Mouse (Mus musculus): ENCODE data around the gene Hes7. TPM values are rescaled to one million over a fixed set of nuclear protein-coding genes. Genes with fewer than 3 reads are reported as not detected.
A peak's percentile ranks its signal among the peaks of the same experiment; 100 is the strongest.

Hes7 gene
- total RNA-seq (2021) = not detected
- long read RNA-seq, experiment 1 = 0 reads
- long read RNA-seq, experiment 2 = 0 reads

DNA sequence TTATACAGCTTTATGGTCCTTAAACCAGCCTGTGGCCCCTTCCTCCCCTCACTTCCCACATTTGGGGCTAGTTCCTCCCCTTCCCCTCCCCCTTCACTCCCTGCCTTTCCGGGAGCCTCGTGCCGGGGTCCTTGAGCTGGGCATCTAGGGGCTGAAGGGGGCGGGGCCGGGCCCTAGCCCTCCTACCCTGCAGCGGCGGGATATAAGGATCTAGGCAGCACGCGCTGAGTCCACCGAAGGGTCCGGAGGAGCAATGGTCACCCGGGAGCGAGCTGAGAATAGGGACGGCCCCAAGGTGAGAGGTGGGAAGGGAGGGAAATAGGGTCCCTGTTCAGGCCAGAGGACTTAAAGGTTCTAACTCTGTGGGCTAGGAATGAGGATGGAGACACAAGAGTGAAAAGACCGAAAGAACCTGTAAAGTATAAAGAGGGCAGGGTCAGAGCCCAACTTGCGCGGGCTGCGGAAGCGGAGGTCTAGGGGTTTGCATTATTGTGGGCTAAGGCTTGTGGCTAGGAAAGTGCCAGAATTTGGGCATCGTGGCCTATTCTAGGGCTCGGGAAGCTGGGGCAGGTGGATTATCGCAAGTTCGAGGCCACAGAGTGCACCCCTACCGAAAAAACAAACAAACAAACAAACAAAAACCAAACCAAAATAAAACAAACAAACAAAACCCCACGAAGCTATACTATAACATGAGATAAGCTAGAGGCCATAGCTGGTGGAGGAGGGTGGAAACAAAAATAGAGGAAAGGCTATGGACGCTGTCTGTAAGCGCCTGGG, at the start of gene Hes7:
Hes7 (plus strand) TSS at position 184 of the 780 bp plus-strand sequence.
- H3K27ac ChIP-seq = peak within 1 kb of the TSS; percentile 87
- peak within 1 kb of the TSS; percentile 74 for H3K4me3 ChIP-seq
- no peak for TF ChIP-seq CTCF (IDR thresholded peaks at IDR 0.05)
- DNase-seq = peak; percentile 41
- intact Hi-C loops (cut with DNase I) = loop anchor here (5.0 kb wide), 1 partner anchor 297 kb away; no protein-coding TSS in a partner anchor

DNA sequence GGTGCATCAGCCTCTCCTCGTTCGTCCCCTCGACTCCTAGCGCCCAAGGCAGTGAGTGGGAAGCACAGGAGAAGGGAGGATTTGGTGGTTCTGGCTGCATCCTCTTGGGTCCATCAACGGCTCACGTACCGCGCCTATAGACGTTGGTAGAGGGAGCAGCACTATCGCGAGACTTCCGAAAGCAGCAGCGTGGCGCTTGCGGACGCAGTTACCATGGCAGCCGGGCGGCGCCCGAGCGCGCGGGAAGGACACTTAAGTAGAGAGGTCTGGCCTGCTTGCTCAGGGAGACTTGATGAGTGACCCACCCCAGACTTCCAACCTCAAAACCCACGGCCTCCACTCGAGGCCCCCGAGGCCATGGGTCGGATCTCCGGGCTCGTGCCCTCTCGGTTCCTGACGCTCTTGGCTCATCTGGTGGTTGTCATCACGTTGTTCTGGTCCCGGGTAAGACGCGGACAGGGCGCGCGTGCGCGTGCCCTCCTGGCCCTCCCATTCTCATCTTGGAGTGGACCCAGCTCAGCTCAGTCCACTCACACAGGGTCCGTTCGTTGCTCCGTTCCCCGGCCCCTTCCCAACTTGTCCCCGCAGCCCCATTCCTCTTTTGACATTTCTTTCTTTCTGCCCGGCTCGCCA, 49.5 kb upstream of the Hes7 start, which contains the start of gene Tmem107:
Tmem107 (plus strand) TSS at position 217 of the 633 bp plus-strand sequence.
- Histone ChIP-seq H3K27ac (peak within 1 kb of the TSS; percentile 93), H3K4me3 (peak within 1 kb of the TSS; percentile 82)
- intact Hi-C loops (cut with DNase I) = no loop called here
- DNase-seq = peak; percentile 95
- no peak for TF ChIP-seq CTCF (IDR thresholded peaks at IDR 0.05)

DNA sequence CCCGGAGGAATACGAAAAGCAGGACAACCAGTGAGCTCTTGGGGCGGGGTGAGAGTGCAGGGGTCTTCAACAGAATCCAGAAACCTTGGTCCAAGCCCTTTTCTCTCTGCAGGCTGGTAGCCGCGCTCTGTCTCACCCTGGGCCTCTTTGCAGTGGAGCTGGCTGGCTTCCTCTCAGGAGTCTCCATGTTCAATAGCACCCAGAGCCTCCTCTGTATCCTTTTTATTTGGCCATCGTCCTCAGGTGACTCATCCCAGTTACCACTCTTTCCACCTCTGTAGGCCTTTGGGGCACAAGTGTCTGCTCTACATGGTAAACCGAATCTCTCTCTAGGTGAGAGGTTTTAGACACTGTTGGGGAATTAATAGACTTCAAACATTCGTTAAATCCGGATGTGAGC, 48.9 kb upstream of the Hes7 start:
- no peak for DNase-seq
- intact Hi-C loops (cut with DNase I) = no loop called here
- H3K4me3 ChIP-seq = peak overlapping the region; percentile 82
- H3K27ac ChIP-seq = peak overlapping the region; percentile 93
- no peak for TF ChIP-seq CTCF (IDR thresholded peaks at IDR 0.05)

DNA sequence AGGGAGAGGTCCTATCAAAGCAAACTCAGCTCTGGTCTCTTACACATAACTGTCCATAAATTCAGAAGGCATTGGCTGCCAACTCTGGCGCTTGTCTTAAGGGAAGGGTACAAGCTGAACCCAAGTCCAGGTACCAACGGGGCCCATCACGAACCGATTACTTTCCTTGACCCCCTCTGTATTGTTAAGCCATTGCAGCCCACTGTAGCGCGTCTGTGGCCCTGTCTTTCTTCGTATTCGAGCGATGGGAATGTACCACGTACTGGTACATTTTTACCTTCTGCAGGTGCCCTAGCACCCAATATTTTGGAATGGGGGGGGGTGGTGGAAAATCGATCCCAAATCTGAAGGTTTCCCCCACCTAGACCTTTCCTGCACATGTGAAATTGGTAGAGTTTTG, 48.0 kb upstream of the Hes7 start:
- intact Hi-C loops (cut with DNase I) = loop anchor here (2.0 kb wide), 1 partner anchor 17 kb away; the partner anchor contains the start of gene Vamp2

GRCm38 (mm10) chr11:69072666-69073064, 47.5 kb upstream of the Hes7 start:
- Histone ChIP-seq H3K27ac (peak overlapping the region; percentile 99), H3K4me3 (peak overlapping the region; percentile 62)
- intact Hi-C loops (cut with DNase I) = loop anchor here (2.0 kb wide), 1 partner anchor 16 kb away; the partner anchor contains the start of gene Vamp2
- no peak for DNase-seq
- TF ChIP-seq CTCF (IDR thresholded peaks at IDR 0.05) = no peak

More for the DNA sequence above, 48.0 kb upstream of the Hes7 start:
- DNase-seq = no peak
- Histone ChIP-seq H3K27ac (peak overlapping the region; percentile 99), H3K4me3 (peak overlapping the region; percentile 62)
- TF ChIP-seq CTCF (IDR thresholded peaks at IDR 0.05) = no peak

GRCm38 (mm10) chr11:69073065-69073888, 46.9 kb upstream of the Hes7 start:
- peak; percentile 11; the same call in 1 of the 2 replicates for TF ChIP-seq CTCF (IDR thresholded peaks at IDR 0.05)
- Histone ChIP-seq H3K27ac (peak overlapping the region; percentile 99), H3K4me3 (peak overlapping the region; percentile 62)
- intact Hi-C loops (cut with DNase I) = loop anchor here (2.0 kb wide), 1 partner anchor 16 kb away; the partner anchor contains the start of gene Vamp2
- DNase-seq = peak; percentile 85

DNA sequence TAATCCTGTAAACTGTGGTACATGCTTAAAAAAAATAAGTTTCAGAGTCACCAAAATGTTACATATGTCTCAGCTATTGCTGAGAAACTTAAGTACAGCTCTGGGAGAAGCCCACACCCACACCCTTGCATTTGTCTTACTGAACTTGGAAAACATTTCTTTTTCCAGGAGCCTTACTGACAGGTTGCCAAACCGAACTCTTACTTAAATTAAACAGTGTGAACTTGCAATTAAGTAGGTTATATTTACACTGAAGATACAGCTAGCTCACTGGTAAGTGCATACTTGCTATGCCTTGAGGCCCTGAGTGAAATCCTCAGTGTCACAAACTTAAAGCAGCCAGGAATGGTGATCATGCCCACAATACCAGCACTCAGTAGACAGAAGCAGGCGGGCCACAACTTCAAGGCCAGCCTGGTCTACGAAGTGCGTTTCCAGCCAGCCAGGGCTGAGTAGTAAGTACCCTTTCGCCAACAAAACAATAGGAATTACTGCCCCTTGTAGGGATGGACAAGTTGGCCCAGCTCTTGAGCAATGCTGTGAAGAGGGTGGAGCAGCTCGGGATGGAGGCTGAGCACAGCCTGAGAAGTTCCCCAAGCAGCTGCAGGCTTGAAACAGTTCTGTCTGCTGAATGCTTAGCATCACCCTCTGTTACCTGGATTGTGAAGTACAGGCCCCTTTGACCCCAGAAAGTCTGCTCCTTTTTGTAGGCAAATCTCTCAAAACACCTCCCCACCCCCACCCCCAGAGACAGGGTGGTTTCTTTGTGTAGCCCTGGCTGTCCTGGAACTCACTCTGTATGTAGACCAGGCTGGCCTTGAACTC, 46.0 kb upstream of the Hes7 start:
- no peak for TF ChIP-seq CTCF (IDR thresholded peaks at IDR 0.05)
- intact Hi-C loops (cut with DNase I) = loop anchor here (2.0 kb wide), 1 partner anchor 15 kb away; the partner anchor contains the start of gene Vamp2
- DNase-seq = no peak
- Histone ChIP-seq H3K27ac (peak overlapping the region; percentile 99), H3K4me3 (no peak overlapping the region; the same call in 1 of the 2 replicates)

- TF ChIP-seq CTCF (IDR thresholded peaks at IDR 0.05) = no peak
- DNase-seq = no peak
- no peak overlapping the region; the same call in 1 of the 2 replicates for H3K27ac ChIP-seq
- intact Hi-C loops (cut with DNase I) = no loop called here
- no peak overlapping the region for H3K4me3 ChIP-seq
Measured at GRCm38 (mm10) chr11:69074776-69075069, 45.5 kb upstream of the Hes7 start.

GRCm38 (mm10) chr11:69075764-69076479, 44.3 kb upstream of the Hes7 start:
- intact Hi-C loops (cut with DNase I) = no loop called here
- Histone ChIP-seq H3K4me3 (no peak overlapping the region), H3K27ac (no peak overlapping the region)
- DNase-seq = no peak
- no peak for TF ChIP-seq CTCF (IDR thresholded peaks at IDR 0.05)

DNA sequence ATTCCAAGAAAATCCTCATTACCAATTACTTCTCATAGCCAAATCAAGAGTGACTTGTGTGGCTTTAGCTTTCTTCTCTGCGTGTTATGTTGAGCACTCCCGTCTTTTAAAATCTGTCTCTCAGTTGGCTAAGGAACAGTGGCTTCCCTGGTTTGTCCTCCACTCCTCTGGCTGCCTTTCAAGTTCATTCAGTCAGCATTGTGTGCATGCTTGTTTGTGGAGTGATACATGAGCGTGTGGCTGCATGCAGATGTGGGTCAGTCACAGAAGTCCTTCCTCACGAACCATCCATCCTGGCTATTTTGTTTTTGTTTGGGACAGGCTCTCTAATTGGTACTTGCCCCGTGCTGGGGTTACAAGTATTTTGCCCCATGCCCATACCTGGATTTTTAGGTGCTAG, 43.6 kb upstream of the Hes7 start:
- TF ChIP-seq CTCF (IDR thresholded peaks at IDR 0.05) = no peak
- H3K4me3 ChIP-seq = no peak overlapping the region
- no peak for DNase-seq
- no peak overlapping the region for H3K27ac ChIP-seq
- intact Hi-C loops (cut with DNase I) = no loop called here

DNA sequence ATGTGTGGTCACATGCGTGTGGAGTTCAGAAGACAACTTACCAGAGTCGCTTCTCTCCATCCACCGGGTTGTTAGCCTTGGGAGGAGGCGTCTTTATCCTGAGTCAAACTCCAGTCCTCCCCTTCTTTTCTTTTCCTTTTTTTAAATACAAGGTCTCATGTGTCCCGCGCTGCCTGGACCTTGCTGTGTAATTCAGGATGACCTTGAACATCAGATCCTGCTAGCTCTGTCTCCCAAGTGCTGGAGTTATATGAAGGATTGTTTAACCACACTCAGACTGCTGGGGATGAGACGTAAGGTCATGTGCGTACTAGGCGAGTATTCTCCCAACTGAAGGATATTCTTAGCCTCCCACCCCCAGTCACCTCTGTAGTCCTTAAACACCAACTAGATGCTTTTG, 42.9 kb upstream of the Hes7 start:
- DNase-seq = no peak
- Histone ChIP-seq H3K4me3 (no peak overlapping the region), H3K27ac (no peak overlapping the region)
- intact Hi-C loops (cut with DNase I) = no loop called here
- TF ChIP-seq CTCF (IDR thresholded peaks at IDR 0.05) = no peak

Measured in gastrocnemius, adult 2 months (tissue).